Mouse (Mus musculus): ENCODE data around the gene Mrps35. TPM values are rescaled to one million over a fixed set of nuclear protein-coding genes. Genes with fewer than 3 reads are reported as not detected.

Mrps35 gene
- polyA plus RNA-seq, 1 experiment from 2014 or later: 62.5 TPM

DNA sequence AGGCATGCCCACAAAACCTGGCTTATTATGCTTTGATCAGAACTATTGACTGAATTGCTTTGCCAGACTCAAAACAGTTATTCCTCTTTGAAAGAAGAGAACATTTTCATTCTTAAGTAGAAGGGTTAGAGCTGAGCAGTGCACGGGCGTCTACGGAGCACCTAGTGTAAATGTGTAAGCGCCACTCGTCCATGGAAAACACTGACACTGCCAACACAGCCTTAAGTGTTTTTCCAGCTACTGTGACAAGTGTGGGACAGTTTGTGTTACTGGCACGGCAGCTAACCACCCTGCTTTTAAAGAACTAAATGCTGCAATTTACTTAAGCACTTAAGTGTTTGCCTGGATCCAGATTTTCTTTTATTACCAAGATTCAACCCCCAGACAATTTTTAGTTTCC lies 30.6 kb upstream of the Mrps35 start:
- ATAC-seq: no peak
- Histone ChIP-seq H3K36me3 (replicated peaks; ENCODE audit: insufficient read depth, low read length) (peaks cover 25% of the 10 kb centered on the region), H3K4me1 (ENCODE audit: insufficient read depth) (no peaks in the 10 kb centered on the region), H3K4me3 (ENCODE audit: low read depth, low read length) (no peak overlapping the region), H3K4me2 (ENCODE audit: low read depth, low read length) (no peak overlapping the region), H3K9me3 (ENCODE audit: low read length) (no peaks in the 10 kb centered on the region), H3K9ac (replicated peaks) (no peak overlapping the region), H3K27me3 (ENCODE audit: insufficient read depth, low read length) (no peaks in the 10 kb centered on the region), H3K27ac (ENCODE audit: low read depth) (no peak overlapping the region)
- TF ChIP-seq EP300 (IDR thresholded peaks at IDR 0.05; ENCODE audit: low read depth) (no peak), CTCF (IDR thresholded peaks at IDR 0.05; ENCODE audit: low read depth) (no peak)
- 86% methylated on average over 6 of the region's 6 CpGs for WGBS (ENCODE audit: insufficient replicate concordance)
- DNase-seq: no peak

DNA sequence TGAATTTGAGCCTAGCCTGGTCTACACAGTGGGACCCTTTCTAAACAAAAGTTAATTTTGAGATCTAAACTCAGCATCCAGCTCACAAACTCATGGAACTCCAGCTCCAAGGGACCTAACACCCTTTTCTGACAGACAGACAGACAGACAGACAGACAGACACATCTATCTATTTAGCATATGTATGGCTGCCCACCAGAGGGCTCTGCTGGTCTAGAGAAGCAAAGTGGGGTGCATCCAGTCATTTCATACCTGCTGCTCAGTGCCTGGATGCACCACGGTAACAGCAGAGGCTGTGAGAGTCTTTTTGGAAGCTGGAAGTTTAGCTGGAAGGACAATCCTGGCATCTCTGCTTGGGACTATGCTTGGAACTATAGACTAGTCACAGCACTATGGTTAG lies 29.0 kb upstream of the Mrps35 start:
- TF ChIP-seq EP300 (IDR thresholded peaks at IDR 0.05; ENCODE audit: low read depth) (no peak), CTCF (IDR thresholded peaks at IDR 0.05; ENCODE audit: low read depth) (peak; percentile 38)
- H3K9me3 ChIP-seq (ENCODE audit: low read length): no peaks in the 10 kb centered on the region
- no peaks in the 10 kb centered on the region for H3K4me1 ChIP-seq (ENCODE audit: insufficient read depth)
- H3K9ac ChIP-seq (replicated peaks): no peak overlapping the region
- H3K27me3 ChIP-seq (ENCODE audit: insufficient read depth, low read length): no peaks in the 10 kb centered on the region
- no peak overlapping the region for H3K4me3 ChIP-seq (ENCODE audit: low read depth, low read length)
- DNase-seq (peak; percentile 5), ATAC-seq (no peak)
- WGBS (ENCODE audit: insufficient replicate concordance): 75% methylated on average over 1 of the region's 1 CpGs
- H3K4me2 ChIP-seq (ENCODE audit: low read depth, low read length): no peak overlapping the region
- no peak overlapping the region for H3K27ac ChIP-seq (ENCODE audit: low read depth)
- peaks cover 22% of the 10 kb centered on the region for H3K36me3 ChIP-seq (replicated peaks; ENCODE audit: insufficient read depth, low read length)

DNA sequence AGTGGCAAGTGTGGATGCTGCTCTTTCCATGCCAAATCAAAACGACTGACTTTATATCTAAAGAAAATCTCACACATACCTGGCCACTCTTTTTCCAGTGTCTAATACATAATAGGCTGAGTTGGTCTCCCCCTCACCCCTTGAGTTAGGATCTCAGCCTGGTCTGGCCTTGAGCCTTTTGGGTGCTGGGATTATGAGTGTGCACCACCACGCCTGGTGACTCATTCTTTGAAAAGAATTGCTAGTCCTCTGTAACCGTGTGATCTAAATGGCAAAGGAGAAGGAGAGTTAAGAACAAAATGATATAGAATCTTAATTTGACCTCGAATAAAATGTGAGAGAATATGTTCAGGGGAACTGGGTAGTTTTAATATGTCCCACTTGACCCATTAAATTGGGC lies 24.7 kb upstream of the Mrps35 start:
- WGBS (ENCODE audit: insufficient replicate concordance): 73% methylated on average over 4 of the region's 4 CpGs
- no peak for ATAC-seq
- H3K36me3 ChIP-seq (replicated peaks; ENCODE audit: insufficient read depth, low read length): peaks cover 35% of the 10 kb centered on the region

DNA sequence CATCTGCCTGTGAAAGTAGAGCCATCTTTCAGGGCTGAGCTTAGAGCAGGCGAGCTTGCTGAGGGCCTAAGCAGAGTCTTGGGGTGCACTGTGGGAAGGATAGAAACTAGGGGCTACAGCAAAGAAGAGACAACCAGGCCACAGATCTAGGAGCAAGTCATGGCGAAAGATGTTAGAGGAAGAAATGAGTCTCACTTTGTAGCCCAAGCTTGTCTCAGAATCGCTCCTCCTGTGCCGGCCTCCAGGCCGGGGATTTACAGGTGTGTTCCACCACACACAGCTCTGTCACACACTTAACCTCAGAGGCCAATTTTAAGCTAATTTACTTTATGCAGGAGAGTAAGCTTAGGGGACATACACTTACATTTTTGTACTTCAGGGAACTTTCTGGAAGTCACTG lies 24.2 kb upstream of the Mrps35 start:
- 83% methylated on average over 5 of the region's 5 CpGs for WGBS (ENCODE audit: insufficient replicate concordance)
- H3K9ac ChIP-seq (replicated peaks): no peak overlapping the region
- TF ChIP-seq EP300 (IDR thresholded peaks at IDR 0.05; ENCODE audit: low read depth): no peak
- TF ChIP-seq CTCF (IDR thresholded peaks at IDR 0.05; ENCODE audit: low read depth): no peak
- no peaks in the 10 kb centered on the region for H3K4me1 ChIP-seq (ENCODE audit: insufficient read depth)
- peaks cover 39% of the 10 kb centered on the region for H3K36me3 ChIP-seq (replicated peaks; ENCODE audit: insufficient read depth, low read length)
- no peak overlapping the region for H3K4me2 ChIP-seq (ENCODE audit: low read depth, low read length)
- DNase-seq (peak; percentile 4), ATAC-seq (no peak)
- no peaks in the 10 kb centered on the region for H3K27me3 ChIP-seq (ENCODE audit: insufficient read depth, low read length)
- no peak overlapping the region for H3K4me3 ChIP-seq (ENCODE audit: low read depth, low read length)
- no peaks in the 10 kb centered on the region for H3K9me3 ChIP-seq (ENCODE audit: low read length)
- H3K27ac ChIP-seq (ENCODE audit: low read depth): no peak overlapping the region

More for the DNA sequence above, 24.7 kb upstream of the Mrps35 start:
- no peaks in the 10 kb centered on the region for H3K9me3 ChIP-seq (ENCODE audit: low read length)
- H3K4me3 ChIP-seq (ENCODE audit: low read depth, low read length): no peak overlapping the region
- DNase-seq: peak; percentile 1
- H3K4me2 ChIP-seq (ENCODE audit: low read depth, low read length): no peak overlapping the region
- no peaks in the 10 kb centered on the region for H3K27me3 ChIP-seq (ENCODE audit: insufficient read depth, low read length)
- H3K9ac ChIP-seq (replicated peaks): no peak overlapping the region
- no peak overlapping the region for H3K27ac ChIP-seq (ENCODE audit: low read depth)
- TF ChIP-seq EP300 (IDR thresholded peaks at IDR 0.05; ENCODE audit: low read depth) (no peak), CTCF (IDR thresholded peaks at IDR 0.05; ENCODE audit: low read depth) (no peak)
- no peaks in the 10 kb centered on the region for H3K4me1 ChIP-seq (ENCODE audit: insufficient read depth)

DNA sequence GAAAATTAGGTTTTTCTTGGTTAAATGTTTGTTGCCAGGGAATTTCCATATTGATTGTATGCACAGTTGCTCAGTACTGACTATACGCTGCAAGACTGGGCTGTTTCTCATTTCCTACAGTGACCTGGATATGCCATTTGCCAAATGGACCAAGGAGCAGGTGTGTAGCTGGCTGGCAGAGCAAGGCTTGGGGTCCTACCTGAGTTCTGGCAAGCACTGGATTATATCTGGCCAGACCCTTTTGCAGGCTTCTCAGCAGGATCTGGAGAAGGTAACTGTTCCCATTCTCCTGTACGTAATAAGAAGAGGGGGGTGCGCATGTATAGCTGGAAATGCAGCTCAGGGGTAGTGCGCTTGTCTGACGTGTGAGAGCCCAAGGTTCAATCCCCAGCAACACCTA lies 21.4 kb upstream of the Mrps35 start:
- 92% methylated on average over 5 of the region's 5 CpGs for WGBS (ENCODE audit: insufficient replicate concordance)

DNA sequence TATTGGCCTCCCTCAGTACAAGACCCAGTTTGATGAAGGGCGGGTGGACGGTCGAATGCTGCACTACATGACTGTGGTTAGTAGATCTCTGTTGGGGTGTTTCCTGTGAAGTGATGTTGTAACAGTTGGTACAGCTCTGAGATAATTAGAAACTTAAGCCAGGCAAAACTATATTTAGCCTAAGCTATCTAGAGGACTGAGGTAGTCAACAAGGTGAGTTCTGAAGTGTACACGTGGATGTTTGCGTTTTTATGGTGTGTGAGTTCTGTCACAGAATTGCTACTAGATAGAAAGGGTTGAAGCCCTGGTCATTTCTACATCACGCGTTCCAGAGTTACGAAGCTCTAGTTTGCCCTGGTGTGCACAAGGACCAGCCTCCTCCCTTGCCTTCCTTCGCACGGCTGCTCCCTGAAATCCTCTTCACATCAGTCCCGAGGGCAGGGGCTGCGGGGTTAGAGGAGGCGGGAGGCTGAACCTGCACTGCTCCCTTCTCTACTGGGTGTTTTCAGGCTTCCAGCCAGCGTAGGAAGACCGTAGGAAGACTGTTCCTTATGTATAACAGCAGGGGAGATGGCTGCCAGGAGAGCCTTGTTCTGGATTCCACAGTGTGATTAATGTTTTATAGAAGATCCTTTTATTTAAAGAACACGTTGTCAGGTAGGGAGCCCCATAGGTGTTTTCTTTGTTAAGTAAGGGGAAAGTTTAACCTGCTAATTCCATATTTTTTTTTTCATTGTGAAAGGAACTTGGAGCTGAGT lies 20.0 kb upstream of the Mrps35 start:
- H3K9ac ChIP-seq (replicated peaks): no peak overlapping the region
- 82% methylated on average over 16 of the region's 16 CpGs for WGBS (ENCODE audit: insufficient replicate concordance)
- H3K4me1 ChIP-seq (ENCODE audit: insufficient read depth): no peaks in the 10 kb centered on the region
- no peak overlapping the region for H3K4me3 ChIP-seq (ENCODE audit: low read depth, low read length)
- H3K4me2 ChIP-seq (ENCODE audit: low read depth, low read length): no peak overlapping the region
- ATAC-seq (no peak), DNase-seq (peak; percentile 1)
- H3K27me3 ChIP-seq (ENCODE audit: insufficient read depth, low read length): no peaks in the 10 kb centered on the region
- no peaks in the 10 kb centered on the region for H3K9me3 ChIP-seq (ENCODE audit: low read length)
- peaks cover 24% of the 10 kb centered on the region for H3K36me3 ChIP-seq (replicated peaks; ENCODE audit: insufficient read depth, low read length)
- TF ChIP-seq EP300 (IDR thresholded peaks at IDR 0.05; ENCODE audit: low read depth) (no peak), CTCF (IDR thresholded peaks at IDR 0.05; ENCODE audit: low read depth) (no peak)
- no peak overlapping the region for H3K27ac ChIP-seq (ENCODE audit: low read depth)

More for the DNA sequence above, 21.4 kb upstream of the Mrps35 start:
- no peak overlapping the region for H3K4me3 ChIP-seq (ENCODE audit: low read depth, low read length)
- no peak overlapping the region for H3K27ac ChIP-seq (ENCODE audit: low read depth)
- TF ChIP-seq CTCF (IDR thresholded peaks at IDR 0.05; ENCODE audit: low read depth) (no peak), EP300 (IDR thresholded peaks at IDR 0.05; ENCODE audit: low read depth) (no peak)
- DNase-seq: no peak
- no peaks in the 10 kb centered on the region for H3K4me1 ChIP-seq (ENCODE audit: insufficient read depth)
- no peaks in the 10 kb centered on the region for H3K9me3 ChIP-seq (ENCODE audit: low read length)
- H3K9ac ChIP-seq (replicated peaks): no peak overlapping the region
- no peak for ATAC-seq
- H3K36me3 ChIP-seq (replicated peaks; ENCODE audit: insufficient read depth, low read length): peaks cover 29% of the 10 kb centered on the region
- no peak overlapping the region for H3K4me2 ChIP-seq (ENCODE audit: low read depth, low read length)
- H3K27me3 ChIP-seq (ENCODE audit: insufficient read depth, low read length): no peaks in the 10 kb centered on the region
